Mouse (Mus musculus) MEL (cell line): ENCODE data around the gene Dntt.

Experiments
- EP300 ChIP-seq, 2 experiments: IDR thresholded peaks; 2 replicates each; pipeline ENCODE4 v1.6.1; 2011; ENCODE audit warnings: improper control_type of control experiment in 2 of 2, low read length in 2 of 2, low read depth in 1 of 2, mild to moderate bottlenecking in 1 of 2
- ETS1 ChIP-seq: IDR thresholded peaks from 2 replicates; pipeline ENCODE4 v1.6.1; 2012; ENCODE audit warnings: low read depth, mild to moderate bottlenecking, inconsistent platforms, low read length, improper control_type of control experiment, moderate library complexity
- NRF1 ChIP-seq: IDR thresholded peaks from 2 replicates; pipeline ENCODE4 v1.6.1; 2014; ENCODE audit warnings: low read depth, mild to moderate bottlenecking, inconsistent platforms, low read length, improper control_type of control experiment, moderate library complexity; ENCODE audit not compliant: poor library complexity, insufficient read depth, severe bottlenecking
- POLR2A ChIP-seq, 2 experiments: IDR thresholded peaks; 2 replicates each; pipeline ENCODE4 v1.6.1; 2011 to 2012; ENCODE audit warnings: low read length in 2 of 2, mild to moderate bottlenecking in 2 of 2, control low read depth in 1 of 2, improper control_type of control experiment in 1 of 2, low read depth in 1 of 2, moderate library complexity in 1 of 2; ENCODE audit not compliant: control insufficient read depth in 1 of 2, insufficient read depth in 1 of 2, poor library complexity in 1 of 2

DNA sequence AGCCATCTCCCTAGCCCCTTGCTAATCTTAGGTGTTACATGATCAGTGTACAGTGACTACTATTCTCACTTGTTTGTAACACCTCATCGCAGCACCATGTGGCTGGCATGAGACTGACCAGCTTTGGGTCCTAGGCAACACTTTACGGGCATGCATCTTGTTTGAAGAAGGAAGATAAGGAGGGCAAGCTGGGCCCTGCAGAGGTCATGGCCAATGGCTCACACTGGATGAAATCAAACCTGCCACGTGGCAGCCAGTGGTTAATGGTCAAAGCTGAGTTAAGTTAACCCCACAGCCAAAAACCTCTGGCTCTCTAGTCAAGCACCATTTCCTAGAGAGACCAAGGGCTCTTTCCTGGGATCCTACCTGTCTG is 19.1 kb downstream of the Dntt start:
- TF ChIP-seq EP300 (IDR thresholded peaks at IDR 0.05; ENCODE audit: low read depth in 1 of 2, low read length in 2 of 2) (no peak), ETS1 (no peak), POLR2A (IDR thresholded peaks at IDR 0.05; ENCODE audit: control insufficient read depth in 1 of 2, insufficient read depth in 1 of 2, low read depth in 1 of 2, low read length in 2 of 2, poor library complexity in 1 of 2) (no peak), NRF1 (no peak)
